Mouse (Mus musculus) heart, postnatal 0 days (tissue): ENCODE measurements around the gene Rps11.

Experiments
- CTCF ChIP-seq: IDR thresholded peaks from 2 replicates; pipeline ENCODE4 v1.5.1; 2016; ENCODE audit warnings: antibody characterized with exemption, control low read depth, low read depth
- EP300 ChIP-seq: IDR thresholded peaks from 2 replicates; pipeline ENCODE4 v1.6.1; 2016; ENCODE audit warnings: antibody characterized with exemption, low read depth

GRCm38 (mm10) chr7:45111940-45112339, 12.3 kb downstream of the Rps11 start:
- no peak for TF ChIP-seq CTCF
- no peak for TF ChIP-seq EP300
